Mouse (Mus musculus) cerebellum, postnatal 25 days (tissue): ENCODE results near the gene Dync1i2.
A peak's percentile ranks its signal among the peaks of the same experiment; 100 is the strongest.

Source experiments
- DNase-seq, 2 experiments: peaks; one replicate each; pipeline ENCODE4 v3.0.0; 2021; ENCODE audit warnings: mixed read lengths in 2 of 2

The Dync1i2 gene

DNA sequence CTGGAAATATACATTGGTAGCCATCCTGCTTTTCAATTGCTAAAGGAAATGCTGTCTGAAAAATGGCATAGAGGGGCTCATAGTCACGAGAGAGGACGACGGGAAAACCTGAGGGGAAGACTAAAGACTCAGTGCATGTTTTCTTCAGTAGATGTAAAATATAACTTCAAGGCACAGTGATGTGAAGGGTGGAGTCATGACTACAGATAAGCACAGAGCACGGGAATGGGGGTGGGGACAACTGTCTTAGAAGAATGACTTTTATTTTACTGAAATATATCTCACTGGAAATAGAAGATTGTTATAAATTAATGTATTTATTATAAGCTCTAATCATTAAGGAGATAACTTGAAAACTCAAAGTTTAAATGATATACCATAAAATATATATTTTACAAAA lies 58.6 kb downstream of the Dync1i2 start:
- no peak for DNase-seq

GRCm38 (mm10) chr2:71273955-71274679 lies 62.6 kb downstream of the Dync1i2 start:
- no peak for DNase-seq

GRCm38 (mm10) chr2:71275734-71276133 lies 64.2 kb downstream of the Dync1i2 start:
- no peak for DNase-seq

GRCm38 (mm10) chr2:71278791-71279775 lies 67.6 kb downstream of the Dync1i2 start:
- peak; percentile 80 to 84 for DNase-seq

GRCm38 (mm10) chr2:71281981-71282380 lies 70.5 kb downstream of the Dync1i2 start:
- no peak for DNase-seq

GRCm38 (mm10) chr2:71290107-71290775 lies 78.7 kb downstream of the Dync1i2 start:
- peak in 1 of 2 experiments; percentile 49 for DNase-seq

GRCm38 (mm10) chr2:71291566-71291965 lies 80.1 kb downstream of the Dync1i2 start:
- no peak for DNase-seq

DNA sequence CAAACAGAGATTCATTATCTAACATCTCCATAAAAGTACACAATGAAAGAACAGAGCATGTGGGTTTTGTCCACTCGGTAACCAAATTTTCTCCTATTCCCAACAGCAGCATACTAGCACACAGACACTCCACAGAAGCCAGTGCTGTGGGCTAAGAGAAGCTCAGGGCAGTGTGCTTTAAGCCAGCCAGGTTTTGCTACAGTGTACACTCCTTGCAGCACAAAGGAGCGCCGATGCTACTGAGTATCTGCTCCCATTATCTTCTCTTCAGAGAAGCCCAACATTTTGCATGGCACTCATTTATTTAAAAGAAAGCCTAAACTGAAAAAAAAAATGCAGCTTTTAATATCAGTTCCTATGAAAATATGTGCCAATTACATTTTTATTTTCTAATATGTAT lies 82.5 kb downstream of the Dync1i2 start:
- no peak for DNase-seq

GRCm38 (mm10) chr2:71294489-71294888 lies 83.0 kb downstream of the Dync1i2 start:
- no peak for DNase-seq

DNA sequence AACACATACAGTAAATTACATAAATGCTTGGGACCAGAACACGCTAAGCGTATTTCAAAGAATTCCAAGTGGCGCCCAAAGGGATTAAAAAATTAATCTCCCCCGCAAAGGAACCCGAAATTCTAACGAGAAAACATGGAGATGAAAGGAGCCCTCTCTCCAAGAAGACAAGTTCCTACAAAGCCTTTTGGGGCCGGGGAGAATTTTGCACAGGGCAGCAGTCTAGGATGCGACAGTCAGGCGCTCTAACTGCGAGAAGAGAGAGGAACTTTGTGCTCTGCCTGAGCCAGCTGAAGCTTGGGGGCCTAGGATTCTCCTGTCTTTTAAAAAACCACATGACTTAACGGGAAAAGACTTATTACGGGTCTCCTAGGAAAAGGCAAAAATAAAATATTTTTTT lies 84.3 kb downstream of the Dync1i2 start:
- DNase-seq = no peak

GRCm38 (mm10) chr2:71297501-71297900 lies 86.0 kb downstream of the Dync1i2 start:
- DNase-seq = no peak

- DNase-seq = no peak
Measured at GRCm38 (mm10) chr2:71298729-71299128, 87.2 kb downstream of the Dync1i2 start.

GRCm38 (mm10) chr2:71302156-71302663 lies 90.7 kb downstream of the Dync1i2 start:
- no peak for DNase-seq

- DNase-seq = no peak
Measured at GRCm38 (mm10) chr2:71303221-71303620, 91.7 kb downstream of the Dync1i2 start.

GRCm38 (mm10) chr2:71304821-71305220 lies 93.3 kb downstream of the Dync1i2 start:
- no peak for DNase-seq

GRCm38 (mm10) chr2:71306357-71306756 lies 94.9 kb downstream of the Dync1i2 start:
- no peak for DNase-seq

DNA sequence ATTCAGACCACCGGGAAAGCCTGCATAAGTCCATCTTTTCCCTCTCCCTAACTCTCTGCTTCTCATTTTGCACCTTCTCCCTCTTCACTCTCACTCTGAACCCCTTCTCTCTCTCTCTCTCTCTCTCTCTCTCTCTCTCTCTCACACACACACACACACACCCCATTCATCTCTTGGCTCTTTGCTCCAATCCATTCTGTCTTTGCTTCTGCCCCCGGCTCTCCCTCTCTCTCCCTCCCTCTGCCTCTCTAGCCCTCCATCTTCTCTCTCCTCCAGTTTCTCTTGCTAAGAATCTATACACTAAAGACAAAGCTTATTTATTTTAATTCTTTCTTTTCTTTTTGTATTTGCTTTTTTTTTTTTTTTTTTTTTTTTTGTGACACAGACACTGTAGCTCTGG lies 98.2 kb downstream of the Dync1i2 start:
- no peak for DNase-seq

- no peak for DNase-seq
Measured at GRCm38 (mm10) chr2:71312067-71312466, 100.6 kb downstream of the Dync1i2 start.
